Comparison of ENCODE assay signal across 7 mouse cellular contexts in genomic region chr13:78203348-78204061, GRCm38 (mm10). TPM values are rescaled to one million over a fixed set of nuclear protein-coding genes. Genes with fewer than 3 reads are reported as not detected.
DNase-seq lines count a peak whose midpoint lies in the region; ATAC-seq and TF ChIP-seq lines count a peak whose summit lies in the region.

No protein-coding gene starts in this region.

- H3K27me3 ChIP-seq in C2C12 (ENCODE audit: control insufficient read depth, insufficient read depth, insufficient read length) = no peaks in the 10 kb centered on the region
- no peaks in the 10 kb centered on the region for H3K27me3 ChIP-seq in MEL (ENCODE audit: control insufficient read depth in 1 of 2, insufficient read depth in 2 of 2, low read length in 2 of 2)
- H3K27me3 ChIP-seq in heart, embryonic 13.5 days (replicated peaks) = peaks cover 37% of the 10 kb centered on the region
- no peaks in the 10 kb centered on the region; the same call in 1 of the 2 replicates for H3K27me3 ChIP-seq in stomach, postnatal 0 days (ENCODE audit: control insufficient read depth, insufficient read depth, low read length)

- ATAC-seq in common myeloid progenitor, adult 5-6 weeks (replicated peaks; ENCODE audit: low read depth, poor library complexity, severe bottlenecking) = peak; percentile 33; the same call in 1 of the 2 replicates
- ATAC-seq in heart, embryonic 13.5 days (ENCODE audit: extremely low read depth, insufficient number of reproducible peaks, low FRiP score, low TSS enrichment) = 0 out of 2 replicates have a peak, but pooled peaks have one; percentile 4
- 0 out of 2 replicates have a peak, but pooled peaks have one; percentile 28 for ATAC-seq in megakaryocyte-erythroid progenitor cell, adult 5-6 weeks (replicated peaks; ENCODE audit: low FRiP score, low TSS enrichment, poor library complexity, severe bottlenecking)
- peak; percentile 54 for ATAC-seq in stomach, postnatal 0 days (ENCODE audit: low FRiP score, low TSS enrichment)

- intact Hi-C loops in left cerebral cortex, adult 2 months (cut with DNase I) = loop anchor here (2.0 to 5.0 kb wide), 6 partner anchors 224 to 1639 kb away; no protein-coding TSS in a partner anchor

- peaks cover 4% of the 10 kb centered on the region for H3K79me3 ChIP-seq in C2C12 (ENCODE audit: low read depth)

- peak; percentile 83 for DNase-seq in MEL (ENCODE audit: low read depth, low spot score)
- DNase-seq in left cerebral cortex, adult 2 months (ENCODE audit: extremely low spot score in 1 of 2, low spot score in 2 of 2) = peak; percentile 79 to 83
- peak; percentile 60 for DNase-seq in stomach, postnatal 0 days (ENCODE audit: low spot score)

- peak overlapping the region; percentile 91 for H3K4me2 ChIP-seq in heart, embryonic 13.5 days
- peak overlapping the region; percentile 65 for H3K4me2 ChIP-seq in stomach, postnatal 0 days (replicated peaks; ENCODE audit: low read depth)

- H3K36me3 ChIP-seq in C2C12 (ENCODE audit: control insufficient read depth, insufficient read depth) (no peaks in the 10 kb centered on the region), MEL (ENCODE audit: control insufficient read depth in 1 of 2, insufficient read depth in 2 of 2, low read length in 2 of 2) (peaks cover 0 to 18% of the 10 kb centered on the region in 2 experiments; a peak in 2 of 4 replicates)
- H3K36me3 ChIP-seq in heart, embryonic 13.5 days = no peaks in the 10 kb centered on the region
- no peaks in the 10 kb centered on the region for H3K36me3 ChIP-seq in stomach, postnatal 0 days (ENCODE audit: control insufficient read depth, insufficient read depth, low read length)

- no peak for TF ChIP-seq EP300 in MEL (IDR thresholded peaks at IDR 0.05; ENCODE audit: low read depth in 1 of 2, low read length in 2 of 2)
- no peak for TF ChIP-seq EP300 in stomach, postnatal 0 days (optimal IDR thresholded peaks at IDR 0.05)

- no peak for TF ChIP-seq CTCF in C2C12 (IDR thresholded peaks at IDR 0.05; ENCODE audit: control insufficient read depth, insufficient read depth, insufficient read length)
- TF ChIP-seq CTCF in MEL (IDR thresholded peaks at IDR 0.05 in 2 of 3, conservative IDR thresholded peaks at IDR 0.05 in 1 of 3; ENCODE audit: control insufficient read depth in 1 of 3, insufficient read depth in 1 of 3, low read depth in 2 of 3, low read length in 3 of 3, poor library complexity in 1 of 3, severe bottlenecking in 1 of 3) = peak in 1 of 3 experiments; percentile 3; a peak in 1 of 6 replicates
- peak; percentile 46 for TF ChIP-seq CTCF in left cerebral cortex, adult 2 months (IDR thresholded peaks at IDR 0.05)
- peak; percentile 63 for TF ChIP-seq CTCF in stomach, postnatal 0 days (IDR thresholded peaks at IDR 0.05; ENCODE audit: low read depth)

- H3ac ChIP-seq in C2C12 (ENCODE audit: control insufficient read depth, insufficient read length, low read depth) = peak overlapping the region; percentile 71

- no peak; the same call in 1 of the 2 replicates for TF ChIP-seq RAD21 in MEL (IDR thresholded peaks at IDR 0.05; ENCODE audit: low read depth, low read length)

- H3K4me1 ChIP-seq in MEL (ENCODE audit: control insufficient read depth in 1 of 2, insufficient read depth in 2 of 2, low read length in 2 of 2) = peaks cover 3 to 10% of the 10 kb centered on the region in 2 experiments; a peak in 3 of 4 replicates
- peaks cover 10% of the 10 kb centered on the region; the same call in 1 of the 2 replicates for H3K4me1 ChIP-seq in heart, embryonic 13.5 days
- no peaks in the 10 kb centered on the region; the same call in 1 of the 2 replicates for H3K4me1 ChIP-seq in stomach, postnatal 0 days (replicated peaks; ENCODE audit: control insufficient read depth, insufficient read depth)

- H3K27ac ChIP-seq in MEL (ENCODE audit: control insufficient read depth, low read depth, low read length) = peak overlapping the region; percentile 84
- H3K27ac ChIP-seq in heart, embryonic 13.5 days (replicated peaks) = peak overlapping the region; percentile 88
- peak overlapping the region; percentile 99 for H3K27ac ChIP-seq in left cerebral cortex, adult 2 months
- H3K27ac ChIP-seq in stomach, postnatal 0 days (replicated peaks) = peak overlapping the region; percentile 90

- TF ChIP-seq POLR2A in MEL (IDR thresholded peaks at IDR 0.05; ENCODE audit: control insufficient read depth in 1 of 2, insufficient read depth in 1 of 2, low read depth in 1 of 2, low read length in 2 of 2, poor library complexity in 1 of 2) = peak in 1 of 2 experiments; percentile 47; a peak in 2 of 4 replicates

- H3K79me2 ChIP-seq in C2C12 (ENCODE audit: control insufficient read depth, insufficient read depth) = peaks cover 28% of the 10 kb centered on the region
- peaks cover 16% of the 10 kb centered on the region for H3K79me2 ChIP-seq in MEL (ENCODE audit: control insufficient read depth, insufficient read depth, low read length, poor library complexity)

- H3K9ac ChIP-seq in MEL (ENCODE audit: control insufficient read depth, low read depth, low read length, poor library complexity, severe bottlenecking) = peak overlapping the region; percentile 90
- H3K9ac ChIP-seq in heart, embryonic 13.5 days = peak overlapping the region; percentile 81
- peak overlapping the region; percentile 62 for H3K9ac ChIP-seq in stomach, postnatal 0 days (ENCODE audit: low read length)

- under 1% methylated on average over 37 of the region's 37 CpGs for WGBS in heart, embryonic 13.5 days
- WGBS in stomach, postnatal 0 days = 1% methylated on average over 37 of the region's 37 CpGs

- peak overlapping the region; percentile 59 for H3K4me3 ChIP-seq in C2C12 (ENCODE audit: insufficient read depth, poor library complexity, severe bottlenecking)
- H3K4me3 ChIP-seq in MEL (ENCODE audit: control insufficient read depth in 1 of 2, insufficient read depth in 1 of 2, low read depth in 2 of 2, low read length in 2 of 2) = peak overlapping the region; percentile 79 to 90
- H3K4me3 ChIP-seq in heart, embryonic 13.5 days = peak overlapping the region; percentile 83
- H3K4me3 ChIP-seq in left cerebral cortex, adult 2 months = peak overlapping the region; percentile 65
- peak overlapping the region; percentile 76 for H3K4me3 ChIP-seq in stomach, postnatal 0 days (ENCODE audit: low read depth, low read length)

- H3K9me3 ChIP-seq in MEL (replicated peaks; ENCODE audit: insufficient read depth, low read length) = no peaks in the 10 kb centered on the region
- no peaks in the 10 kb centered on the region for H3K9me3 ChIP-seq in heart, embryonic 13.5 days
- H3K9me3 ChIP-seq in stomach, postnatal 0 days (ENCODE audit: control insufficient read depth, low read length) = no peaks in the 10 kb centered on the region

TF ChIP-seq in C2C12, 6 proteins besides CTCF, POLR2A, EP300 and RAD21:
- TF ChIP-seq FOSL1 (IDR thresholded peaks at IDR 0.05; ENCODE audit: insufficient read depth, low read length, poor library complexity, severe bottlenecking) (no peak), USF1 (IDR thresholded peaks at IDR 0.05; ENCODE audit: low read depth) (no peak), MAX (IDR thresholded peaks at IDR 0.05) (no peak), CEBPB (IDR thresholded peaks at IDR 0.05; ENCODE audit: low read depth) (no peak), MYOD1 (IDR thresholded peaks at IDR 0.05; ENCODE audit: control insufficient read depth, insufficient read length, low read depth) (no peak), MYOG (IDR thresholded peaks at IDR 0.05; ENCODE audit: control insufficient read depth, extremely low read depth, insufficient read length) (no peak)

TF ChIP-seq in MEL, 35 proteins besides CTCF, POLR2A, EP300 and RAD21:
- 0 out of 2 replicates have a peak, but pooled peaks have one; percentile 7 for TF ChIP-seq NELFE (IDR thresholded peaks at IDR 0.05; ENCODE audit: low read depth, low read length)
- TF ChIP-seq UBTF (IDR thresholded peaks at IDR 0.05; ENCODE audit: borderline replicate concordance, insufficient read depth, low read depth, low read length) = 0 out of 2 replicates have a peak, but pooled peaks have one; percentile 2
- TF ChIP-seq JUND (IDR thresholded peaks at IDR 0.05; ENCODE audit: low read depth, low read length) = no peak
- no peak for TF ChIP-seq RCOR1 (IDR thresholded peaks at IDR 0.05; ENCODE audit: low read depth, low read length)
- 0 out of 2 replicates have a peak, but pooled peaks have one; percentile 27 for TF ChIP-seq CHD1 (IDR thresholded peaks at IDR 0.05; ENCODE audit: low read depth, low read length)
- no peak for TF ChIP-seq ZKSCAN1 (IDR thresholded peaks at IDR 0.05; ENCODE audit: low read depth, low read length)
- no peak for TF ChIP-seq USF2 (IDR thresholded peaks at IDR 0.05; ENCODE audit: borderline replicate concordance in 1 of 2, insufficient read depth in 1 of 2, low read depth in 1 of 2, low read length in 2 of 2)
- TF ChIP-seq MAZ (IDR thresholded peaks at IDR 0.05; ENCODE audit: low read depth, low read length) = peak; percentile 73; the same call in 1 of the 2 replicates
- TF ChIP-seq MYC (IDR thresholded peaks at IDR 0.05; ENCODE audit: low read depth, low read length) = 0 out of 2 replicates have a peak, but pooled peaks have one; percentile 29
- peak; percentile 25; the same call in 1 of the 2 replicates for TF ChIP-seq HCFC1 (IDR thresholded peaks at IDR 0.05; ENCODE audit: low read depth, low read length)
- no peak for TF ChIP-seq ZMIZ1 (IDR thresholded peaks at IDR 0.05; ENCODE audit: low read depth, low read length)
- TF ChIP-seq TCF12 (IDR thresholded peaks at IDR 0.05; ENCODE audit: low read depth, low read length) = no peak
- no peak for TF ChIP-seq ZC3H11A (IDR thresholded peaks at IDR 0.05; ENCODE audit: low read depth, low read length)
- no peak for TF ChIP-seq SMC3 (IDR thresholded peaks at IDR 0.05; ENCODE audit: low read depth, low read length)
- TF ChIP-seq TBP (IDR thresholded peaks at IDR 0.05; ENCODE audit: low read depth, low read length) = peak; percentile 20; the same call in 1 of the 2 replicates
- TF ChIP-seq NRF1 (IDR thresholded peaks at IDR 0.05; ENCODE audit: insufficient read depth, low read depth, low read length, poor library complexity, severe bottlenecking) = peak; percentile 36; the same call in 1 of the 2 replicates

RNA-seq across cellular contexts. Expression of gene Nr2f1, which starts 3.9 kb away (rescaled TPM):
- polyA plus RNA-seq in C2C12 (2012; fragmentation: generic; extraction: Trizol) (6.8 TPM), MEL (2012; ENCODE audit: insufficient read depth in 1 of 2, insufficient read length in 2 of 2, low read depth in 1 of 2, low replicate concordance in 2 of 2, missing spikeins in 1 of 2) (10 to 100 TPM in 1 of 2 experiments, not detected in 1; 27.1 TPM)
- total RNA-seq in MEL (2012; rRNA removed) = 9.9 and 11.3 TPM in 2 replicates
- not detected in 2 replicates for total RNA-seq in common myeloid progenitor, adult 5-6 weeks (2017)
- polyA plus RNA-seq in heart, embryonic 13.5 days (2015; fragmentation: Nextera tagmentation; extraction: Ambion mirVana) = 4.1 and 4.6 TPM in 2 replicates
- total RNA-seq in left cerebral cortex, adult 2 months (2021) = 100 to 1,000 TPM; 118 to 125 TPM
- not detected in 2 replicates for total RNA-seq in megakaryocyte-erythroid progenitor cell, adult 5-6 weeks (2014; fragmentation: Nextera tagmentation)
- not detected in 2 replicates for total RNA-seq in megakaryocyte-erythroid progenitor cell, adult 5-6 weeks (2017)
- polyA plus RNA-seq in stomach, postnatal 0 days (2015; fragmentation: Nextera tagmentation; extraction: Ambion mirVana) = 5.8 and 6.3 TPM in 2 replicates

Comparison
In these comparisons a context has a peak if more than half of its experiments do, and no peak if none do; other contexts are left out.
1. Peak in every context shown above with its lines: DNase-seq, ATAC-seq, H3K4me3 ChIP-seq and H3K27ac ChIP-seq.
2. ATAC-seq: peak in every context shown above with its lines; median percentile 54 in stomach, postnatal 0 days; 33 in common myeloid progenitor, adult 5-6 weeks; 28 in megakaryocyte-erythroid progenitor cell, adult 5-6 weeks; 4 in heart, embryonic 13.5 days.